Mouse (Mus musculus) spleen, embryonic (tissue): ENCODE measurements around the gene Fam84b.

Experiments used
- CTCF ChIA-PET: fragments of 350-600 bp; sonication (Branson Sonifier 250); formaldehyde crosslinking; loops from one replicate; lab custom pipeline; 2022; lab: Charles Lee

Fam84b gene

DNA sequence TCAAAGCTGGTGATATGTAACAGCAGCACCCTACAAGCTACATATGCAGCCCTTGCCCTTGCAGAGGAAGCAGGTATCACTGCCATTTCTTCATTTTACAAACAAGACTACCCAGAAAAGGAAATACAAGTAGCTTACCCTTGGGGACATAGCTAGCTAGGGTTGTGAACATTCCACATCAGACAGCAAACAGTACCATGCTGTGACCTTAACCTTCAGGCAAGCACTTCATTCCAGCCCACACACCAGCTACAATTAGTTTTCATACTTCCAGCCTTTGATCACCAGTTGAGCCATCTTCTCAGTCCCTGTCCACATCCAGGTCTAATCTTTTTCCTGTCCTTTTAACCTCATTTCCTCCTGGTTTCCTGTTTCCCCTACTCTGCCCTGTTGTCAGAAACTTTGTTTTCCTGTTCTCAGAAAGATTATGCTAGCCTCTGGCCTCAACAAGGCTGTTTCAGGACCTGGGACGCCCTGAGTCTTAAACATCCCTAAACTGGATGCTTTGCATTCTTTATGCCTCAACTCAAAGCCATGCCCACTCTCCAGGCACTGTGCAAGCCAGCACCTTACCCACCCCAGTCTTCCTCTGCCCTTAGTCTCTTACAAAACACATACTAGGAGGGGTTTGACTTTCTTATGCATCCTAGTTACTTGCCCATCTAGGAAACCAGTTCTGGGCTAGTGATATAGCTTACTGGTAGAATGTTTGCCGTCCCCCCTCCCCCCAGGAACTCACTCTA, 19.9 kb downstream of the Fam84b start:
- CTCF ChIA-PET, result no interaction called here

DNA sequence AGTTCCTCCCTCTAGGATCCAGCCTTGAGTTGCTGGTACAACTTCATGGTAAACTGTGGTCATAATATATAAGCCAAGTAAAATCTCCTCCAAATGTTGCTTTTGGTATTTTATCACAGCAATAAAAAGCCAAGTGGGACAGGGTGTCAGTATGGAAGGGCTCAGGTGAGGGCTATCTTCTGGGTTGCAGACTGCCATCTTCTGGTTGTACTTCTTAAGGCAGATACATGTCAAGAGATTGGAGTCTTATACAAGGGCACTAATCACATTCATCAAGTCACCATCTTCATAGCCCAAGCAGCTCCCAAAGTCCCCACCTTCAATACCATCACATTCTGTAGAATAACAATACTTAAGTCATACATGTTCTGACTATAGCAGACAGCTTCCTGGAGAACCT, 21.0 kb downstream of the Fam84b start:
- CTCF ChIA-PET, result interaction anchor here (0.6 kb wide), 1 partner anchor 59 kb away, joined by 4 read pairs; no protein-coding TSS in a partner anchor

DNA sequence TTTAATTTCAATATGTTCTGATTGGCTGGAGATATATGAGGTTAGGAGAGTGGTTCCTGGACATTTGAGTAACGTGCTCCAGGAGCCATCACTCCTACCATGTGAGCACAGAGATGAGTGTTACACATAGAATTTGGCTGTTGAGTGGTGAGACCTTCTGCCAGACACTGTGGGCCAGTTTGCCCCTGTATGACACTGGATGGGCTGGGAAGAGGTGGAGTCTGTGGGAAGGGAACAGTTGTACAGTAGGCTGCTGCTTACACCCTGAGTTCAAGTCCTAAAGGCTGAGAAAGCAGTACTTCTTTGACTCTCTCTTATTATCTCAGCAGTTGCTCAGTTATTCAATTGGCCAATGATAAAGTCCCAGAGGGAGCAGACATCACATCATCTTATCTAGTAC, 27.4 kb downstream of the Fam84b start:
- CTCF ChIA-PET, result no interaction called here

DNA sequence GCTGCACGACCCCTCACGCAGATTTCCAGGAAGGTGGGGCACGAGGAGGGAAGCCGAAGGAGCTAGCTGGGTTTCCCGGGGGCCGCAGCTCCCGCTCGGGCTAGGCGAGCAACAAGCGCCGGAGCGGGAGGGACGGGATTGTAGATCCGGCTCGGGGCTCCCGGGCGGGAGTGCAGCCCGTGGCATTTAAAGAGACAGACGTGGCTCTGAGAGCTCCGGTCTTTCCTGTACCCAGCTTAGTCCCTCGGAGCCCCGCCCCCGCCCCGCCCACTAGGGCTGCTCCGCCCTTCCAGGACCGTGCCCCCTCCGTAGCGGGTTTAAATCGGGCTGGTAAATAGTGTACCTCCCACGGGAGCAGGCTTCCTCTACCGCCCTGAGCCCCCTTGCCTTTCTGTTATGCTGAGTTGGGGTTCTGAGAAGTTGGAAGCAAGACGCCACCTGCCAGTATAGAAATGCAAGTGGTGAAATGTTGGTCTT, 28.8 kb downstream of the Fam84b start:
- CTCF ChIA-PET, result no interaction called here

DNA sequence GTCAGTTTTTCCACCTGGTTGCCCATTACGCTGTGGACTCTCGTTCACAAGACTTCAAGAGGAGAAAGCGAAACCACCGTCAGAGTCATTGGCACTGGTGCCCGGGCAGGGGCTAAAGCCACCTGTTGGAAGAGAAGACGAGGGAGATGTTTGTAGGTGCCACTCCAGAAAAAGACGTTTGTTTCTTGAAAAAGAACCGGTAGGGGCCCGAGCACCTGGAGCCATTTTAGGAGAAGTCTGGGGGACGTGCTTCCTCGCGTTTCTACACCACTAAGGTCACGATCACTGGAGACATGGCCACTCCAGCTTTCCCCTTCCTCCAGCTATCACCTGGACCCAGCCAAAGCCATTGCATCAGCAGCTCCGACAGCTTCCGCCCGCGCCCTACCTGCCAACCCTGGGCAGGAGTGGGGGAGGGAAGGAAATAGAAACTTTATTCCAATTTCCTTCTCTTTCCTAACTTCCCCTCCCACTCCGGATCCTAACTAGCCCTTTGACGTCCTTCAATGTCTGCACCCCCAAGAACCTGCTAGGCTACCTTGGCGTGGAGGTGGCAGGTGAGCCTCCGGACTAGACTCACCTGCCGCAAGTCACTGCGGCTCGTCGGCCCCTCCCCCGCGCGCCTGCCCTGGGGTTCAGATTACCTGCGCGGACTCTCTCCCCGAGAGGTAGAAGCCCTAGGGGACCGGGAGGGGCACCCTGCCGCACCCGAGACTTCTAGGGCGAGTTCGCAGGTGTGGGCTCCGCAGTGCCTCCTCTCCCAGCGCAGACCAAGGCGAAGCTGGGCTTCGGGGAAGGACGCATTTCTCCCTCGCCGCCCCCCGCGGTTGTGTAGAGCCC, 29.5 kb downstream of the Fam84b start:
- CTCF ChIA-PET, result no interaction called here

DNA sequence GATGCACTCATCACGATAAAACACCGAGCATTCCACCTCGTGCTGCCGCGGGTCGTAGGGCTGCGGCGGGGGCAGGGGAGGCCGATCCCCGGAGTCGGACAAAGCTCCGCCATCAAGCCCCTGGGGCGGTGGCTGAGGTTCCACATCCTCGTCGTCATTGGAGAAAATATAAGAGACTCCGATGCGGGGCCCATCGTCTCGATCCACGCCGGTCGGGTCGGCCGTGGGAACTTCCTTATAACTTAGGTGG, 30.0 kb downstream of the Fam84b start:
- CTCF ChIA-PET, result interaction anchor here (0.5 kb wide), 1 partner anchor 47 kb away, joined by 3 read pairs; no protein-coding TSS in a partner anchor

DNA sequence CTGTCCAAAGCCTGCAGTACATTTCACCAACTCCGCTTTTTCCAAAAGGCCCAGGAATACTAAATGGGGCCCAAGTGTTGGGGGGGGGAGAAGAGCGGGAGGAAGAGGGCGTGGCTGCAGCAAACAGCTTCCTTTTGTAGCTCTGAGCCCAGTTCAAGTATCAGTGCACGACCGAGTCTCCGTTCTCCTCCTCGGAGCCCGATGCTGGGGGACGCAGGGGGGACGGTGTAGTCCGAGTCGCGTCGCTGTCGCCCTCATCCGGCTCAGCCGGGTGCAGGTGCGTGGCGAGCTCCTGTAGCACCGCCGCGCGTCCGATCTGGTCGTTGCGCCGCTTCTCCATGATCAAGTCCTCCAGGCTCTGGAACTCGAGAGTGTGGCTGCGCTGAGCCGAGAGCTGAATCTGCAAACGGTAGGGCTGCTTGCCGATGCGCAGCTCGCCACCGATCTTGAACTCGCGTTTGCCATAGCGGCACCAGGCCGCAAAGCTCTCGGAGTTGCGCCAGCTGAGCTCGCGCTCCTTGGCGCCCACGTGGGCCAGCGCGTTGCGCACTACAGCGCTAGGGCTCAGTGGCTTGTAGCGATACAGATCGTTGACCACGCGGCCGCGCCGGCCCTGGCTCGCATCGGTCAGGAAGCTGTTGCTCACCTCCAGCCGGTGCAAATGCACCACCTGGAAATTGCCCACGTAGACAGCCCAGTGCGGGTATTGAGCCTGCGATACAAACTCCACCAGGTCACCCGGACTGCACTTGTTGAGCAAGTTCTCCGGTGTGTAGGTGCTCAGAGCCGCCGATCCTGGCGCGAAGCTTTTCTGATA, 30.6 kb downstream of the Fam84b start:
- CTCF ChIA-PET, result interaction anchor here (0.5 kb wide), 1 partner anchor 48 kb away, joined by 3 read pairs; no protein-coding TSS in a partner anchor

DNA sequence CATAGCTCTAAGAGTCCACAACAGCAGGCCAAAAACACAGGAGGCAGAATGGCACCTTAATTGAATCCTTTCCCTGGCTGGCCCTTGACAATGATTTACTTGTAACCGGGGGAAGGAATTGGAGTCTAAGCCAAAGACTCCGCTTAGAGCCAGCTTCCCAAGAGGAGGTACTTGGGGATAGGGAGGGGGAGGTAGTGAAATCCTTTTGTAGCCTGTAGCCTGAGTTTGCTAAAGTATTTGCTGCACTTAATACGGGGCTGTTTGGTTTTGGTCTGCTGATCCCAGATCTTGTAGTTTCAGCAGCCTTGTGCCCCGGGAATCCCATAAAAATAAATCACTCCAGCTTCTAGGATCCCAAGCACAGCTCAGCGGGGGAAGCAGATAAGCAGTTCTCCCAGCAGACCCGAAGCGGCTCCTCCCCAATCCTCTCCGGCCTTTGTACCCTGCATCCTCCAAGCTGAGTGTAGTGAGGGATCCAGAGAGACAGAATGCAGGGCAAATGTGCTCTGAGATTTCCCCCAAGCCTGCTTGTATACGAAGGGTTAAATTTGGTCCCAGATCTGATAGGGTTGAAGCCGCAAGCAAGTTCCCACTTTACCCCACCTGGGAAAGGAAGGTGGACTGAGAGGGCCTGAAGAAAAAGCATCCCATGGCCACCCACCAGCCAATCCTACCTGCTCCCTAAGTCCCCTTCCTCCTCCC, 31.3 kb downstream of the Fam84b start:
- CTCF ChIA-PET, result no interaction called here

DNA sequence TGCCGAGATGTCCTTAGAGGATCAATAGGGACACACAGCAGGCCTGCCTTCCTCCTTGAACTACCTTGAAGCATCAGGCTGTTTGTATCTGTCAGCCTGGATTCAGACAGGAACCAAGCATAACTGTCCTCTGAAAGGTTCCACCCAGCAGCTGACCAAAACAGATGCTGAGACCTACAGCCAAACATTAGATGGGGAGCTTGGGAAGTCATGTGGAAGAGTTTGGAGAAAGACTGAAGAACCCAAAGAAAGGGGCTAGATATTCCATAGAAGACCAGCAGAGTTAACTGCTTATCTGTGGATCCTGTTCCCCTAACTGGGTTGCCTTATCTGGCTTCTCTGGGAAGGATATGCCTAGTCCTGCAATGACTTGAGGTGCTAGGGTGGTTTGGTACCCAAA, 35.1 kb downstream of the Fam84b start:
- CTCF ChIA-PET, result no interaction called here

DNA sequence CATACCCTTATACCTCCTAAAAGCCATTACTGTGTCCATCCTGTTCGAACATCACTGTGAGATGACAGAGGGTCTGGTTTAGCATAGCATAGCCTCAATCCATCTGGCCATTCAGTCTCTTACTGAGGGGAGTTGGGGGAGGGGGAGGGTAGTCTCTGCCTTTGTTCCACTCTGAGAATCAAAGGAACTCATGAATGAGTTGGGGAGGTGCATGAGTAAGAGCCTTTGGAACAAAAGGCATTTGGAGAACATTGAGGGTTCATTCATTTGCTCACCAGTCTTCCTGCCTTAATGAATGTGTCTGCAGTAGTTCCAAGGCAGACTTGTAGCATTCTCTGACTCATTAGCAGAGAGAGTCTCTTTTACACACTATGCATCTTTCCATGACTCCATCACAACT, 37.1 kb downstream of the Fam84b start:
- CTCF ChIA-PET, result no interaction called here

DNA sequence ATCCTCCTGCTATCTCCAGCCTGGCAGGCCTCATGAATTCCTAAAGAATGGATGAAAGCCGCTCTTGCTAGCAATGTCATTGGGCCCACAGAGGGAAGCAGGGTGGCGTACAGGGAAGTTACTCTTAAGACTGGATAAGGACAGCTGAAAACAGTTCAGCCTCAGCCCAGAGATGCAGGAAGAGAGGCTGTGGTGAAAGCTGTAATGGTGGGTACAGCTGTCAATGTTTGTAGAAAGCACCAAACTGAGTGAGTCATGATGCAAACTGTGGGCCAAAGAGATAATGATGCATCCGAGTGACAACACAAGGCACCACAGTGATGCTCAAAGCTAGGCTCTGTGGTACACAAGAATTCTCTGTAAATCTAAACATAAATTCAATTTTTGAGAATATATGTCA, 39.0 kb downstream of the Fam84b start:
- CTCF ChIA-PET, result no interaction called here

DNA sequence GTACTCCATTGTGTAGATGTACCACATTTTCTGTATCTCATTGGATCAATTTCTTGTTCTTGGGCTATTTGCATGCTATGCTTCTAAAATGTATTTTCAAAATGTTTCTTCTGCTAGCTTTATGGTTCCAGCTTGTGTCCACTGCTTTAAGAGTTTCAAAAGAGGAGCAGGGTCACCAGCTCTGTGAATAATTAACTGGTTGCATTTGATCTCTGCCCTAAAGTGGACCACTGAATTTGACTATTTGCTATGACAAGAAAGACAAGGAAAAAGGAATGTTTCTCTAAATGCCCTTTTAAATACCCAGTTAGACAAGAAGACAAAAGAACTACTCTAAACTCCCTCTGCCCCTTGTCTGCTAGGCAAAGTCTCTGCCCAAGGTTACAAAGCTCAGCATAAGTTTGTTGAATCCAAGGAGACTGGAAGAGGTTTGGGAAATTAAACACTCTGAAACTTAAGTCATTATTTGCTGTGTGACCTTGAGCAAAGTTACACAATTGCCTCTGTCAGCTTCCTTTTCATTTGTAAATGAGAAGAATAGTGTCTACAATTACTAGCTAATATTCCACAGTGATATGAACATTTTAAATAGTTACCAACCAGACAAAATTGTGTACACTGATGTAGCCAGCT, 60.4 kb downstream of the Fam84b start:
- CTCF ChIA-PET, result no interaction called here

DNA sequence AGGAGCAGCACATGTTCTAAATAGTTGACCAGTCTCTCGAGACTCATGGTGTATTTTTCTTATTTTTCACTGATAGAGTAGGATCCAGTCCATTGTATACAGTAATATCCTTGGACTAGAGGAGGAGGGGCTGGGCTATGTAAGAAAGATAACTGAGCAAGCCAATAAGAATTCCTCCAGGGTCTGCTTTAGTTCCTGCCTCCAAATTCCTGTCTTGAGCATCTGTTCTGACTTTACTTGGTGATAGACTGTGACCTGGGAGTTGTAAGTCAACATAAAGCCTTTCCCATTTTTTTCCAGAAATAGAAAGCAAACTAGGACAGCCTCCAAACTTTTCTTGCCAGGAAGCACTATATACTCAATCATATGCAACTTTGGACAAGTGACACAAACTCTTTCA, 64.5 kb downstream of the Fam84b start:
- CTCF ChIA-PET, result no interaction called here

DNA sequence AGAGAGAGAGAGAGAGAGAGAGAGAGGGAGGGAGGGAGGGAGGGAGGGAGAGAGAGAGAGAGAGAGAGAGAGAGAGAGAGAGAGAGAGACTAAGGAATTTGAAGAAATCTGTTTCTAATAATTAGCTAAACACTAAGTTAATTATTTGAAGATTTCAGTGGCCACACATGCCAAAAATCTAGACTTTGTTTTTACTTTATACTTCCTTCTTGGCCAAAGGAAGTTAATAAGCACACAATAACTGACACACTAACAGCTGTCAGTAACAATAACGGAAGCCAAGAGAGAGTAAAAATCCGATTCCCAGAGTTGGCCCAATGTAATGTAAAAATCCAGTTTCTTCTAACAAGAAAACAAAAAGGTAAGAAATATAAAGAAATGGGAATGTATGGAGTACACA, 69.8 kb downstream of the Fam84b start:
- CTCF ChIA-PET, result no interaction called here

DNA sequence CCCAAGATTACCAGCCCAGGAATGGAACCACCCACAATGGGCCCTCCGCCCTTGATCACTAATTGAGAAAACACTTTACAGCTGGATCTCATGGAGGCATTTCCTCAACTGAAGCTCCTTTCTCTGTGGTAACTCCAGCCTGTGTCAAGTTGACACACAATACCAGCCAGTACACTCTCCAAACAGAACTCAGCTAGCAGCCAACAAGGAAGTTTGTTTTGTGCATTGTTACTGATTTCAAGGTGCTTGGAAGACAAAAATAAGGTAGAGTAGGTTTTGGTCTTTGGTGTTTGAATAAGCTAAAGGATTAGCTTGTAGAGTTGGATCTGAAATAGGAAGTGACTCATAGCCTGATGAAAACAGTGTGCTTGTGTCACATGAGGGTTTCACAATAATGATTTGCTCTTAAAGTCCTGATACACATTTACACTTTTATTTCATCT, 74.0 kb downstream of the Fam84b start:
- CTCF ChIA-PET, result no interaction called here

DNA sequence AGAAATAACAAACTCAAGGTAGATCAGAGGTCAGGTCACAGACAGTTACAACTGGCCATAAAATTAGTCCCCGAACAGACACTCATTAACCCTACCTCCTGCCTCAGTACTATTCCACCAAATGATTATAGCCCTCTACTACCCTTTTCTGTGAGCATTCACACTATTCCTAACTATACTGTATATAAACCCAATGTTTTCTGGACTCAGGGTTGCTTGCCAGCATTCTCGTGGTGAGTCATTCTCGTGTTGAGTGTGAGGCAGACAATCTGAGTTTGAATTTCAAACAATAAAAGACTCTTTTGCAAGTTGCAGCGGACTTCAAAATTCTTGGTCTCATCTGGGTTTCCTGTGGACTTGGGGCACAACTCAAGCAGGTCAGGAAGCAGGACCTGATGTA, 74.5 kb downstream of the Fam84b start:
- CTCF ChIA-PET, result interaction anchor here (0.7 kb wide), 1 partner anchor 27 kb away, joined by 5 read pairs; no protein-coding TSS in a partner anchor
